Mouse (Mus musculus) E14TG2a.4 (cell line): Measurements from ENCODE around the gene Nxpe5.

Experiments used
- CTCF ChIP-seq: conservative IDR thresholded peaks from 2 replicates; pipeline ENCODE4 v1.5.1; 2014; ENCODE audit warnings: low read length
- POU5F1 ChIP-seq: IDR thresholded peaks from 2 replicates; pipeline ENCODE4 v1.6.1; 2014; ENCODE audit warnings: low read length, borderline replicate concordance

DNA sequence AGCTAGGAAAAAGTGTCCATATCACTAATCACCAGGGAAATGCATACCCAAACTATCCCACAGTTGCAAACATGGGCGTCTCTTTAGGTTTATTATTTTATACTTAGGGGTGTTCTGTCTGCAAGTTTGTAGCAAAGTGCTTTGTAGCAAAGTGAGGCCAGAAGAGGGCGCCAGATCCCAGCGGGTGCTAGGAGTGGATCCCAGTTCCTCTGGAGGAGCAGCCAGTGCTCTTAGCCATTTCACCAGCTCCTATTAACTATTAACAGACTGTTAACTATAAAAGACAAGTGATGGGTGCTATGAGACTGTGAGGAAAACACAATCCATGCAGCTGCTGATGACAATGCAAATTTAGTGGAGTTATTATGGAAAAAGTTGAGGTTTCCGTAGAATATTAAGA is 3.6 kb upstream of the Nxpe5 start:
- TF ChIP-seq CTCF, result peak; percentile 95
- TF ChIP-seq POU5F1, result no peak
